Mouse (Mus musculus) myocyte (in vitro differentiated cells): ENCODE measurements around the gene Tob1.

Source experiments
- POLR2A ChIP-seq: IDR thresholded peaks from one replicate; pipeline ENCODE4 v1.6.1; 2011; ENCODE audit warnings: low read depth, mild to moderate bottlenecking, control low read depth, moderate library complexity; ENCODE audit not compliant: insufficient read length
- REST ChIP-seq: IDR thresholded peaks from one replicate; pipeline ENCODE4 v1.6.1; 2011; ENCODE audit warnings: mild to moderate bottlenecking, control low read depth, moderate library complexity; ENCODE audit not compliant: insufficient read depth, insufficient read length
- USF1 ChIP-seq: IDR thresholded peaks from one replicate; pipeline ENCODE4 v1.6.1; 2011; ENCODE audit warnings: low read depth, mild to moderate bottlenecking, control low read depth, moderate library complexity

DNA sequence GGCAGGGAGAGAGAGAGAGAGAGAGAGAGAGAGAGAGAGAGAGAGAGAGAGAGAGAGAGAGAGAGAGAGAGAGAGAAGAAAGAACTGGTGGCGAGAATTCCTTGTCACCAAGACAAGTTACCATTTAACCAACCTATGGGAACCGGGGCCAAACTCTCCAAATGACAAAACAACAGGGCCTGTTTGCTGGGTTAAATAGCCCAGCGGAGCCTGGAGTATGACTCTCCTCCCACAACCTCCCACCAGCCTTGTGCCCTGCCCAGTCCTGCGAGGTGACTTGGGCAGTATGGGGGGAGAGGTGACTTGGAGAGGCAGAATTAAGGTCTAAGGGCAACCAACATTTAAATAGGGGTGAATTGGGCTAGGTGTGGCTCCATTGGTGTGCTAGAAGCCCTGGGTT, 45.5 kb upstream of the Tob1 start:
- TF ChIP-seq USF1 (no peak), POLR2A (no peak), REST (no peak)
